Mouse (Mus musculus): ENCODE measurements around the gene Gm13278. TPM values are rescaled to one million over a fixed set of nuclear protein-coding genes. Genes with fewer than 3 reads are reported as not detected.
"Not testable (repeated sequence)": the region's sequence is repeated elsewhere in the genome, so short reads cannot be mapped to it uniquely, and the experiment has no call there.

Gm13278 gene
- total RNA-seq (2021) = not detected

DNA sequence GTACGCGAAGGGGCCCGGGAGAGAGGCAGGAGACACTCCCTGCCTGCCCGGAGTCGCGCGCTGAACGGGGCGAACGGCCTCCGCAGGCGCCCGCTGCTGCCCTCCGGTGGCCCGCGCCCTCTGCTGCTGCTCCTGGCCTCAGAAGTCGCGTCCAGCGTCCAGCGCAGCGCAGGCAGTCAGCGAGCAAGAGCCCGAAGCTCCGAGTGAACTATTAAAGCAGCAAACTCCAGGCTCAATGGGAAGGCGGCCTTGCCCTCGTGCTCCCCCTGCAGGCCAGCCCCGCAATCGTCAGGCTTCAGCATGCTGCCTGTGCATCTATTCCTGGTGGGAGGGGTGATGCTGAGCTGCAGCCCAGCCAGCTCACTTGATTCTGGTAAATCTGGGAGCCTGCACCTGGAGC is at the start of gene Gm13278:
Gm13278 (plus strand) TSS at position 301 of the 400 bp plus-strand sequence.
- DNase-seq; intact Hi-C loops (cut with DNase I): not testable (repeated sequence)

DNA sequence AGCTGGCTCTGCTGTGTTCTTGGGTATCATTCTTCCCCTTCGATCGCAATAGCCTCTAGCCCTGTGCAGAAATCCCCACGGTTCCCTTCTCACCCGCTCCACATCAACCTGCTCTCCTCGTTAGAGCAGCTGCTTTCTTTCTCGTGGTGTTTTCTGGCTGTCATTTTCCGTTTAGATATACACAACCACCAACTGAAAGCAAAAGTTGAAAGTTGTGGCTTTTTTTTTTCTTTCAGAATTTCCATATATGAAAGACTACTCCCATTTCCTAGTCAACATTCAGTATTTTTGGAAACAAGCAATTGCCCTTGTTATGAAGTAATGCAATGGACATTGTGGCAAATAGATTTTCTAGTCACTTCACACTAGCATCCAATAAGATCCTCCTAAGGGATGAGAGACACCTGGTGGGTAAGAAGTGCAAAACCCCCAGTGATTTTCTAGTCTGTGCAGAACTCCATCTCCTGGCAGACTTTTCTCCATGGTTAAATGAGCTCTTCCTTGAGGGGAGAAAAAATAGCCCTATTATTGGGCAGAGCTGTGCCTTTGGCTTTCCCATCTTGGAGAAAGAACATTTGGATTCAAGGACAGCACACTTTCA is 48.5 kb upstream of the Gm13278 start:
- DNase-seq = no peak
- intact Hi-C loops (cut with DNase I) = no loop called here

- no peak for DNase-seq
- intact Hi-C loops (cut with DNase I) = no loop called here
Observed at GRCm38 (mm10) chr4:88744207-88744606, 47.1 kb upstream of the Gm13278 start.

DNA sequence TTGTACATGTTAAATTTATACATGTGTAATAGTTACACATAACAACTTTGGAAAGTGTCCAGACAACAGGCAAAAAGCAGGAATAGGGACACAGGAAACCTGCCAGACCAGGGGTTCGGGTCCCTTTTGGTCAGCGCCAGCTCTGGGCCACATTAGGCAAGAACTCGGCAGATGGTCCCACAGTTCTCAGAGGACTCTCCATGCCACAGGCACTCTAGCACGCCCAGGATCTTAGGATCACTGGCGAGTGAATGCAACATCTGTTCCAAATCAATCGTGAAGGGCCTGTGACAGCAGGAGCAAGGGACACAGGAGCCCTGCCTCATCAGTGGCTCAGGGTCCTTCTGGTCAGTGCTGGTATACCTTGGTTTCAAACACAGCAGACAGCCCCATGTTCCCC is 41.4 kb upstream of the Gm13278 start:
- intact Hi-C loops (cut with DNase I) = no loop called here

GRCm38 (mm10) chr4:88754818-88755340 is 36.5 kb upstream of the Gm13278 start, which contains the start of gene Gm13271:
Gm13271 (plus strand) TSS chr4:88754868.
- DNase-seq = peak; percentile 70 to 75
- intact Hi-C loops (cut with DNase I) = not testable (repeated sequence)

More for the DNA sequence above, 41.4 kb upstream of the Gm13278 start:
- no peak for DNase-seq

GRCm38 (mm10) chr4:88756581-88757513 is 34.5 kb upstream of the Gm13278 start:
- DNase-seq = peak; percentile 40 to 58
- intact Hi-C loops (cut with DNase I) = loop anchor here (1.0 kb wide), 2 partner anchors 16 to 19 kb away; no protein-coding TSS in a partner anchor

DNA sequence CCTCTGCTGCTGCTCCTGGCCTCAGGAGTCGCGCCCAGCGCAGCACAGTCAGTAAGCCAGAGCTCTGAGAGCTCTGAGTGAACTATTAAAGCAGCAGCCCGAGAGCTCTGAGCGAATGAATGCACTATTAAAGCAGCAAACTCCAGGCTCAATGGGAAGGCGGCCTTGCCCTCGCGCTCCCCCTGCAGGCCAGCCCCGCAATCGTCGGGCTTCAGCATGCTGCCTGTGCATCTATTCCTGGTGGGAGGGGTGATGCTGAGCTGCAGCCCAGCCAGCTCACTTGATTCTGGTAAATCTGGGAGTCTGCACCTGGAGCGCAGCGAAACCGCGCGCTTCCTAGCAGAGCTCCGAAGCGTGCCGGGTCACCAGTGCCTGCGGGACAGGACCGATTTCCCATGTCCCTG is 33.7 kb upstream of the Gm13278 start:
- DNase-seq = peak; percentile 87 to 91
- intact Hi-C loops (cut with DNase I) = loop anchor here (1.0 kb wide), 1 partner anchor 19 kb away; no protein-coding TSS in a partner anchor

DNA sequence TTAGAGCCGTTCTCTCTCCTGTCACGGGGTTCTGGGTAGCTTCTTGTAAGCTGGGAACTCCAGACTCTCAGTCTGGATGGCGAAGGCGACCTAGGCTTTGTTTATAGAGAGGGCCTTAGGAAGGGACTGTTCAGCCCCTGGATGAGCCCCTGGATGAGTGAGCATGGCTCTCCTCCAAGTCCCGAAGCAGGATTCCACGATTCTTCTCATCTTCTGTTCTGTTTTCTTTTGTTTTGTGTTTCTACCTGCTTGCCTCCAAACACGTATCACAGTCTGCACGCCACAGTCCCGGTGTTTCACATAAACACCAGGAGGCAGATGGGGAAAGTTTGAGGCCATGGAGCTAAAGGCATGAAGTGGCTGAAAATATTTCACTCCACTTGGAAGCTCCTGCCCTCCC is 32.6 kb upstream of the Gm13278 start:
- intact Hi-C loops (cut with DNase I) = not testable (repeated sequence)
- peak in 1 of 2 experiments; percentile 4 for DNase-seq

- peak in 1 of 2 experiments; percentile 26 for DNase-seq
- intact Hi-C loops (cut with DNase I) = not testable (repeated sequence)
Observed at GRCm38 (mm10) chr4:88759610-88760268, 31.6 kb upstream of the Gm13278 start, which contains the start of gene Gm13283. Gm13283 (plus strand) TSS chr4:88760119.

DNA sequence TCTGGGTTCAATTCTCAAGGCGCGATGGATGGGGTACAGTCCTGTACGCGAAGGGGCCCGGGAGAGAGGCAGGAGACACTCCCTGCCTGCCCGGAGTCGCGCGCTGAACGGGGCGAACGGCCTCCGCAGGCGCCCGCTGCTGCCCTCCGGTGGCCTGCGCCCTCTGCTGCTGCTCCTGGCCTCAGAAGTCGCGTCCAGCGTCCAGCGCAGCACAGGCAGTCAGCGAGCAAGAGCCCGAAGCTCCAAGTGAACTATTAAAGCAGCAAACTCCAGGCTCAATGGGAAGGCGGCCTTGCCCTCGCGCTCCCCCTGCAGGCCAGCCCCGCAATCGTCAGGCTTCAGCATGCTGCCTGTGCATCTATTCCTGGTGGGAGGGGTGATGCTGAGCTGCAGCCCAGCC is 30.9 kb upstream of the Gm13278 start:
- intact Hi-C loops (cut with DNase I) = not testable (repeated sequence)
- DNase-seq = peak; percentile 77 to 78

DNA sequence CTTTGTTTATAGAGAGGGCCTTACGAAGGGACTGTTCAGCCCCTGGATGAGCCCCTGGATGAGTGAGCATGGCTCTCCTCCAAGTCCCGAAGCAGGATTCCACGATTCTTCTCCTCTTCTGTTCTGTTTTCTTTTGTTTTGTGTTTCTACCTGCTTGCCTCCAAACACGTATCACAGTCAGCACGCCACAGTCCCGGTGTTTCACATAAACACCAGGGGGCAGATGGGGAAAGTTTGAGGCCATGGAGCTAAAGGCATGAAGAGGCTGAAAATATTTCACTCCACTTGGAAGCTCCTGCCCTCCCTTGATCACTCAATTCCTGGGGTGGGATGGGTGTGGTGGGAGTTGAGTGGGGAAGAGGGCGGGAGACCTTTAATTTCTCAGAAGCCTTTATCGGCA is 29.6 kb upstream of the Gm13278 start:
- peak; percentile 51 to 59 for DNase-seq
- intact Hi-C loops (cut with DNase I) = not testable (repeated sequence)

- DNase-seq = peak in 1 of 2 experiments; percentile 25
- intact Hi-C loops (cut with DNase I) = not testable (repeated sequence)
Observed at GRCm38 (mm10) chr4:88762341-88762740, 29.0 kb upstream of the Gm13278 start.

- intact Hi-C loops (cut with DNase I) = not testable (repeated sequence)
- DNase-seq = peak; percentile 50 to 59
Observed at GRCm38 (mm10) chr4:88763384-88764018, 27.8 kb upstream of the Gm13278 start.

- DNase-seq; intact Hi-C loops (cut with DNase I): not testable (repeated sequence)
Observed at GRCm38 (mm10) chr4:88773534-88773933, 17.8 kb upstream of the Gm13278 start, which contains the start of gene Gm13290. Gm13290 (plus strand) TSS chr4:88773834.

DNA sequence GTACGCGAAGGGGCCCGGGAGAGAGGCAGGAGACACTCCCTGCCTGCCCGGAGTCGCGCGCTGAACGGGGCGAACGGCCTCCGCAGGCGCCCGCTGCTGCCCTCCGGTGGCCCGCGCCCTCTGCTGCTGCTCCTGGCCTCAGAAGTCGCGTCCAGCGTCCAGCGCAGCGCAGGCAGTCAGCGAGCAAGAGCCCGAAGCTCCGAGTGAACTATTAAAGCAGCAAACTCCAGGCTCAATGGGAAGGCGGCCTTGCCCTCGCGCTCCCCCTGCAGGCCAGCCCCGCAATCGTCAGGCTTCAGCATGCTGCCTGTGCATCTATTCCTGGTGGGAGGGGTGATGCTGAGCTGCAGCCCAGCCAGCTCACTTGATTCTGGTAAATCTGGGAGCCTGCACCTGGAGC is 14.7 kb upstream of the Gm13278 start, which contains the start of gene Gm13289:
Gm13289 (plus strand) TSS at position 301 of the 400 bp plus-strand sequence.
- intact Hi-C loops (cut with DNase I); DNase-seq: not testable (repeated sequence)

DNA sequence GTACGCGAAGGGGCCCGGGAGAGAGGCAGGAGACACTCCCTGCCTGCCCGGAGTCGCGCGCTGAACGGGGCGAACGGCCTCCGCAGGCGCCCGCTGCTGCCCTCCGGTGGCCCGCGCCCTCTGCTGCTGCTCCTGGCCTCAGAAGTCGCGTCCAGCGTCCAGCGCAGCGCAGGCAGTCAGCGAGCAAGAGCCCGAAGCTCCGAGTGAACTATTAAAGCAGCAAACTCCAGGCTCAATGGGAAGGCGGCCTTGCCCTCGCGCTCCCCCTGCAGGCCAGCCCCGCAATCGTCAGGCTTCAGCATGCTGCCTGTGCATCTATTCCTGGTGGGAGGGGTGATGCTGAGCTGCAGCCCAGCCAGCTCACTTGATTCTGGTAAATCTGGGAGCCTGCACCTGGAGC is 11.8 kb upstream of the Gm13278 start, which contains the start of gene Gm13272:
Gm13272 (plus strand) TSS at position 301 of the 400 bp plus-strand sequence.
- intact Hi-C loops (cut with DNase I); DNase-seq: not testable (repeated sequence)

- not testable (repeated sequence) for DNase-seq
Observed at GRCm38 (mm10) chr4:88780320-88780719, 11.0 kb upstream of the Gm13278 start.

DNA sequence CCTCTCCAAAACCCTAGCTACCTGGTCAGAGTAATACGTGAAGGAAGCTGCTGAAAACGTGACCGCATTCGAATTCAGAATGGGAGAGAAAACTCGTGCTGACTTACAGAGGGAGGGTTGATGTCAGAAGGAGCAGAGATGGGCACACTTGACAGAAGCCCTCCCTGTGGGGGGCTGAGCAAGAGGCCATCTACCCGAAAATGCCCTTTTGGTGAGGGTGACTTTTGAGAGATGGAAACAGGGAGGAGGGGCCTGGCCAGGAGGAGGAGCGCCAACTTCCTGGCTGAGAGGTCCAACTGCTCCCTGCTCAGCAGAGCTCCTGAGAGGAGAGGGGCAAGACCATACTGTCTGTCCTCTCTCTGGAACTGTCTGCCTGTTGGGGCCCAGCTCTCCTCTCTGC is 9.5 kb upstream of the Gm13278 start, which contains the start of gene Ifnz:
Ifnz (plus strand) TSS at position 301 of the 400 bp plus-strand sequence.
- intact Hi-C loops (cut with DNase I); DNase-seq: not testable (repeated sequence)

More at GRCm38 (mm10) chr4:88780320-88780719, 11.0 kb upstream of the Gm13278 start:
- intact Hi-C loops (cut with DNase I) = not testable (repeated sequence)

DNA sequence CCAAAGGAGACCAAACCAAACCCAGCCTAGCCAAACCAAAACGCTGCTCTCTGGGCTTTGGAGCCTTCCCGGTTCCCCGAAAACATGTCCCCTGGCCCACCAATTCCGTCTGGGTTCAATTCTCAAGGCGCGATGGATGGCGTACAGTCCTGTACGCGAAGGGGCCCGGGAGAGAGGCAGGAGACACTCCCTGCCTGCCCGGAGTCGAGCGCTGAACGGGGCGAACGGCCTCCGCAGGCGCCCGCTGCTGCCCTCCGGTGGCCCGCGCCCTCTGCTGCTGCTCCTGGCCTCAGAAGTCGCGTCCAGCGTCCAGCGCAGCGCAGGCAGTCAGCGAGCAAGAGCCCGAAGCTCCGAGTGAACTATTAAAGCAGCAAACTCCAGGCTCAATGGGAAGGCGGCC is 9.0 kb upstream of the Gm13278 start:
- DNase-seq = not testable (repeated sequence)

More for the DNA sequence above, 9.0 kb upstream of the Gm13278 start:
- intact Hi-C loops (cut with DNase I) = not testable (repeated sequence)

All from heart, postnatal 36 days (tissue).